Mouse (Mus musculus) embryonic facial prominence, embryonic 10.5 days (tissue): ENCODE results near the gene Kcnk13. TPM values are rescaled to one million over a fixed set of nuclear protein-coding genes. Genes with fewer than 3 reads are reported as not detected.

Experiments used
- DNase-seq: peaks from one replicate; pipeline ENCODE4 v3.0.0-alpha.2; 2017; ENCODE audit warnings: low spot score
- H3K27ac ChIP-seq: fragments of 300-500 bp; sonication (generic); replicated peaks from 2 replicates; pipeline ENCODE4 v1.5.1; 2016; ENCODE audit warnings: mild to moderate bottlenecking
- H3K27me3 ChIP-seq: fragments of 300-500 bp; sonication (generic); replicated peaks from 2 replicates; pipeline ENCODE4 v1.6.1; 2016; ENCODE audit warnings: low read depth, mild to moderate bottlenecking; ENCODE audit not compliant: poor library complexity, severe bottlenecking
- H3K36me3 ChIP-seq: fragments of 300-500 bp; sonication (generic); replicated peaks from 2 replicates; pipeline ENCODE4 v1.6.1; 2016; ENCODE audit warnings: mild to moderate bottlenecking, moderate library complexity
- H3K4me1 ChIP-seq: fragments of 300-500 bp; sonication (generic); 2 replicates; pipeline ENCODE4 v1.6.1; 2016
- H3K4me3 ChIP-seq: fragments of 300-500 bp; sonication (generic); 2 replicates; pipeline ENCODE4 v1.5.1; 2016; ENCODE audit warnings: mild to moderate bottlenecking, moderate library complexity
- H3K9me3 ChIP-seq: fragments of 300-500 bp; sonication (generic); 2 replicates; pipeline ENCODE4 v1.6.1; 2016; ENCODE audit warnings: mild to moderate bottlenecking
- WGBS: fragments of 180-500 bp; shearing (Covaris S2); methylation state at CpG from one replicate; pipeline ENCODE4 v1.1.7; 2016; 5-methylcytosine and 5-hydroxymethylcytosine counted together
- polyA plus RNA-seq: library from polyadenylated mRNA; unstranded; fragments of >200 nt; fragmentation: Nextera tagmentation; extraction: Ambion mirVana; gene quantifications from 2 replicates; pipeline ENCODE4 v1.2.1, GENCODE M21; 2016

Gene Kcnk13
- polyA plus RNA-seq, 1 experiment from 2014 or later: 0.16 TPM

DNA sequence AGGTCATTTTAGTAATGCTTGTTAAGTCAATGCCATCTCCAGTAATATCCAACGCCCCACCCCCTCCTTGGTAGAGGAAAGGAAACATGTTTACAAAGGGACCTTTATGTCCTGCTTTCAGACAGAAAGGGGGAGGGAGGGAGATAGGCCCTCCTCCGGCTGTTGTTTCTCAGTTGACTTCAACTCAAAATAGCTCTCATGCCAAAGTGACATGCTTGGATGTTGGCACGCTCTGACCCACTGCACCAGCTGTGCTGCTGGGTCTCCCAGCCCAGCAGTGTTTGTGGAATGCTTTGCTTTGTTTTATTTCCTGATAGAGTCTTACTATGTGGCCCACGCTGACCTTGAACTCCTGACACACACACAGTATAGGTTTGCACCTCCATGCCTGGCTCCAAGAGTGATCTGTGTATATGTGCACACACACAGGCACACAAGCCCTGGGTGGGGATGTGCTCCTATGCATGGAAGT lies 108.9 kb downstream of the Kcnk13 start:
- 53% methylated on average over 4 of the region's 4 CpGs for WGBS
- Histone ChIP-seq H3K4me3 (no peak overlapping the region), H3K27ac (no peak overlapping the region), H3K27me3 (no peaks in the 10 kb centered on the region), H3K9me3 (no peaks in the 10 kb centered on the region), H3K4me1 (peaks cover 9% of the 10 kb centered on the region), H3K36me3 (no peaks in the 10 kb centered on the region)
- peak; percentile 21 for DNase-seq

DNA sequence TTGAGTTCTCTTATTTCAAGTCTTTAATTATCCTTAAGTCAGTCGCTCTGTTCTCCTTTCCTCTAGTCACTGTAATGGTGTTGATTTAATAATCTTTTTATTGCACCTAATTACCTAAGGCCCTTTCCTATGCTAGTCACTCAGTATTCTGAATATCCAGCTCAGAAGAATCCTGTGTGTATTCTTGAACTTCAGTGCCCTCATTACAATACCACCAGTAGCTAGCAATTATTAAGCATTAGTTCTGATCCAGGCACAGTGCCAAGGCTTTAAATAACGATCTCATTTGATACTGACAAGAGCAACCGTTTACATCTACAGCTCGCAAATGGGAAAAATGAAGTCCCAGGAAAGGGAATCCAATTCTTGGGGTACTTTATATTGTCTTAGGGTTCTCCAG lies 111.4 kb downstream of the Kcnk13 start:
- Histone ChIP-seq H3K27me3 (no peaks in the 10 kb centered on the region), H3K9me3 (no peaks in the 10 kb centered on the region), H3K4me1 (peaks cover 9% of the 10 kb centered on the region), H3K36me3 (no peaks in the 10 kb centered on the region), H3K4me3 (no peak overlapping the region), H3K27ac (no peak overlapping the region)
- DNase-seq: no peak
- 91% methylated on average over 4 of the region's 4 CpGs for WGBS

DNA sequence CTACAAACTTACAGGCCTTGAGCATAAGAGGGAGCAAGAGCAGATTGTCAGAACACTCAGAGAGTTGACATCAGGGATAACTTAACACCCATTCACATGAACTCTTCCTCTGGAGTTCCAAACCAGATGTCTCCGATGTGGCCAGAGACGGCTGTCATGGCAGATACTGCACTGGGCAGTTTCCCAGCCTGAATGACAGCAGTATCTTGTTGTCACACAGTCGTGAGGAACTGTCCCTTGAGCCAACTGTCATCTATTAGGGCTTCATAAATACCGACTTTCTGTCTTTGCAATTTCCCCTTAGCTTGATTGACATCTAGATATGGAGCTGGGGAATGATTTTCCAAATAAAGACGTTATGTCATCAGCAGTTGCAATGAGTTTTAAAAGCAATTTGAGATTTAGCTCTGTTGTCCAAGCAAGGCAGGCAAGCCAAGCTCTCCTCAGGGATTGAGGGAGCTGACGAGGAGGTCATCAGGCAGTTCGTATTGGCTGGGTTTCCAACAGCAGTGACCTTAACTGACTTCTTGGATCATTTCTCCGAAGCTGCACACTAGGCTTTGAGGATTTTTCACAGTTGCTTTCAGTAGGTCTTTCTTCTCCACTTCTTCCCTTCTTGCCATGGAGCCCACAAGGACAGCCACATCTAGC lies 115.5 kb downstream of the Kcnk13 start:
- Histone ChIP-seq H3K36me3 (no peaks in the 10 kb centered on the region), H3K27ac (no peak overlapping the region), H3K27me3 (no peaks in the 10 kb centered on the region), H3K9me3 (no peaks in the 10 kb centered on the region), H3K4me1 (peaks cover 14% of the 10 kb centered on the region), H3K4me3 (no peak overlapping the region)
- 81% methylated on average over 8 of the region's 8 CpGs for WGBS
- DNase-seq: no peak

DNA sequence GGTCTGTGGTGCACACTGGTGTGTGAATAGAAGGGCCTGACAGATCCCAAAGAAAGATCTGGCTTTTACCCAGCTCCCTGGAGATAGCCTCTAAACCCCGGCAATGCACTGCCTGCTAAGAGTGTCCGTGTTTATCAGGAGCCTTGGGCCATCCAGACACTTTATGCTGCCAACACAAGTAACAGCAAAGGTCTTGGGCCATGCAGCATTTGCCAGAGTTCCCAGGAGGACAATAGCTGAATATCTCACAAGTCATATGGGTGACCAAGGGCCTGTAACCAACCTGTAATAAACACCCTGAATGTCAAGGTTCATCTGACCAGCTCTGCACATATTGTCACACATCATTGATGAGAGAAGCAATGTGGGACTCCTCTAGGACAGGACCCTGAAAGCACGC lies 123.7 kb downstream of the Kcnk13 start:
- Histone ChIP-seq H3K36me3 (no peaks in the 10 kb centered on the region), H3K27me3 (no peaks in the 10 kb centered on the region), H3K4me1 (peaks cover 20% of the 10 kb centered on the region), H3K9me3 (no peaks in the 10 kb centered on the region), H3K27ac (no peak overlapping the region), H3K4me3 (no peak overlapping the region)
- WGBS: 89% methylated on average over 3 of the region's 3 CpGs
- DNase-seq: no peak

DNA sequence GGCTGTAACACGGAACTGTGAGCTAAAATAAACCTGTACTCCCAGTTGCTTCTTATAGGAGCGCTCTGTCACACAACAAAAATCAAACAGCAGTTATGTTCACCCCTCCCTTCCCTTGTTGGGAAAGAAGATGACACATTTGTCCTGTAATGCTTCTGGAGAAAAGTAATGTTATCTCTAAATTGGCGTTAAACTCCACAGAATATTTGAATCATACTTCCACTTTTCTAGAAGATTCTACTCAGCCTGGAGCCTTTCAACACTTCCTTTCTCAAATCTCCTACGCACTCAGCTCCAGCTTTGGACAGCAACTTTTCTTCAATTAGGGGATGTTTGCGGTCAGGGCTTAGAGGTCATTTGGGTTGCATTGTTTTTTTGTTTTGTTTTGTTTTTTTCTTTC lies 125.0 kb downstream of the Kcnk13 start:
- WGBS: 87% methylated on average over 5 of the region's 5 CpGs
- peaks cover 17% of the 10 kb centered on the region for H3K4me1 ChIP-seq
- no peaks in the 10 kb centered on the region for H3K36me3 ChIP-seq
- no peak overlapping the region for H3K27ac ChIP-seq
- H3K9me3 ChIP-seq: no peaks in the 10 kb centered on the region
- H3K27me3 ChIP-seq: no peaks in the 10 kb centered on the region
- no peak overlapping the region for H3K4me3 ChIP-seq
- no peak for DNase-seq

DNA sequence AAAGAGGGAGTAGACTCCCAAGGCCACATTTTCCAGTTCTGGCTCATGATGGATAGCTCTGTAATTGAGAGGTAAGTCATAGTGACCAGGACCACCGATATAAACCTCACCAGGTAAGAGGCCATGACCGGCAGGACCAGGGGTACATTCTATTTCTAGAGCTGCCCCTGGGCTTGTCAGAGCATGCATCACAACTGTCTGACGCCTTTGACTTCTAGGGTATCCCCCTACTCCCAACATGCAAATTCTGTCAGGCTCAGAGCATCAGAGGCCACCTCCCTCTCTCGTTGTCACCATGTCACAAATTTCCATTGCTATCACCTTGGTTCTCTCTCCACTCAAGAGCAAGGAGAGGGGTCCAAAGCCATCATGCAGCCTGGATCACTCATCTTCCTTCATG lies 126.5 kb downstream of the Kcnk13 start:
- no peak for DNase-seq
- whole genome bisulfite sequencing: 88% methylated on average over 4 of the region's 4 CpGs
- Histone ChIP-seq H3K27ac (no peak overlapping the region), H3K4me3 (no peak overlapping the region), H3K27me3 (no peaks in the 10 kb centered on the region), H3K4me1 (peaks cover 11% of the 10 kb centered on the region), H3K36me3 (no peaks in the 10 kb centered on the region), H3K9me3 (no peaks in the 10 kb centered on the region)

DNA sequence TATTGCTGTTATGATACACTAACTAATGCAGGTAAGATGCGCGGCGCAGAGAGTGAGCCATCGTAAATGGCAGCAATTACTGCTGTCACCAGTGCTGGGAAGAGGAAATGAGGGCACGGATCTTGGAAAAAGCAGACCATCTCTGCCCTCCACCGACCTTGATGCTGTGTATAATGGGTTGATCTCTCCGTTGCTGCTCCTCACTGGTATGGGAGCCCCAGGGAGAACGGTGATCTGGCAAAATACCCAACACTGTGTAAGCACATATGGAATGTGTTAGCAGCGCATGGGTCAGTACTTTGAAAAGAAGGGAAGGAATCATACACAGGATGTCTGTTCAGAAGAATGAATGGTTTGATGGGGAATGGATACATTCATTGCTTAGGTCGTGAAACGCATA lies 128.7 kb downstream of the Kcnk13 start:
- Histone ChIP-seq H3K36me3 (no peaks in the 10 kb centered on the region), H3K27me3 (no peaks in the 10 kb centered on the region), H3K27ac (no peak overlapping the region), H3K4me3 (no peak overlapping the region), H3K9me3 (no peaks in the 10 kb centered on the region), H3K4me1 (peaks cover 11% of the 10 kb centered on the region)
- WGBS: 52% methylated on average over 11 of the region's 11 CpGs
- peak; percentile 30 for DNase-seq

DNA sequence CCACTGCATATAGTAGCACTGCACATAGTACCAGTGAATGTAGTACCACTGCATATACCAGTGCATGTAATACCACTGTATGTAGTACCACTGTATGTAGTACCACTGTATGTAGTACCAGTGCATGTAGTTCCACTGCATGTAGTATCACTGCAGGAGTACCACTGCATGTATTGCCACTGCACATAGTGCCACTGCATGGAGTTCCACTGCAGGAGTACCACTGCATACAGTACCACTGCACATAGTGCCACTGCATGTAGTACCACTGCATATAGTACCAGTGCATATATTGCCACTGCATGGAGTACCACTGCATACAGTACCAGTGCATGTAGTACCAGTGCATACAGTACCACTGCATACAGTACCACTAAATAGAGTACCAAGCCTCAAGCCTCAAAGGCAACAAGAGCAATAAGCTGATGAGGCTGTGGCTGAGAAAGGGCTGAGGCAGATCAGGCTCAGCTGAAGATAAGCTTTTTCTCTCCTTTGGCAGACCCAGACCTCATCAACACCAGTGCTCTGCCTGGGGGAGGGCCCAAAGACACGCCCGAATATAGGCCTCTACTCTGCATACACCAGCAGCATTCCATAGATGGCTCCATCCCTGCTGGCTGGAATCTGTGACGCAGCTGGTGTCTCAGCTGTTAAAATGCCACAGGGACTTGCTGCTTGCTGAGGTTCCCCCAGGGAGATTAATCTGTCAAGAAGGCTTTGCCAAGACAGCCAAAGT lies 135.8 kb downstream of the Kcnk13 start:
- Histone ChIP-seq H3K9me3 (no peaks in the 10 kb centered on the region), H3K36me3 (no peaks in the 10 kb centered on the region), H3K4me1 (0 out of 2 replicates have a peak, but pooled peaks cover 3% of the 10 kb centered on the region), H3K27ac (no peak overlapping the region), H3K27me3 (no peaks in the 10 kb centered on the region), H3K4me3 (no peak overlapping the region)
- DNase-seq: no peak
- 60% methylated on average over 3 of the region's 3 CpGs for WGBS

DNA sequence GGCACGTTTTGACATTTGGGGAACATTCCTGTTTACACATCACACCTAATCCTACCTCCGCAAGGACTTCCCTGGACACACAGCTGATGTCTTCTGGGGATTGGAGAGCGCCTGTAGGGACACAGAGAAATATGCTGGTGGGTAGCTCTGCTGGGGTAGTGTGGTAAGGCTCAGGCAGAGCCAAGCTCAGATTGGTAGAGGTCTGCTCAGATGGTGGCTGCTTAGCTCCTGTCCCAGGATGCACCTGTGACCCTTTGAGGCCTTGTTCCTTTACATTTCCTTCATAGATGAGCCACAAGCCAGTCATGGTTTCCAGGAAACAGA lies 136.4 kb downstream of the Kcnk13 start:
- no peak for DNase-seq
- Histone ChIP-seq H3K4me1 (0 out of 2 replicates have a peak, but pooled peaks cover 3% of the 10 kb centered on the region), H3K4me3 (no peak overlapping the region), H3K9me3 (no peaks in the 10 kb centered on the region), H3K27ac (no peak overlapping the region), H3K36me3 (no peaks in the 10 kb centered on the region), H3K27me3 (no peaks in the 10 kb centered on the region)
- WGBS: 63% methylated on average over 3 of the region's 3 CpGs

DNA sequence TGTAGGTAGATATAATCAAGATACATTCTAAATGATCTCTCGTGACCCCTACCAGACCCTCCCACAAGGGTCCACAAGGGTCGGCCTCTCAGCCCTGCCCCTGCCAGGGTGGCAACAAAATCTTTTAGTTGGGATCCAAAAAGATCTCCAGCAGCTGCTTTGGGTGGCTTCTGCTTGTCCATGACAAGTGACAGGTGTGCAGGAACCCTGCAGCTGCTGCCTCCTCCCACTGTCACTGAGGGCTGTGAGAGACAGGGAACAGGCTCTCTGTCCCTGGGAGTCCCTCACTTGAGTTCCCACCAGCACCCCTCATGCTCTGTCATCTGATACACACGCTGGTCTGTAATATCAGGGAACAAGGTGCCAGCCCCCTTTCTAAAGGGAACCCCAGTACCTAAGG lies 137.4 kb downstream of the Kcnk13 start:
- 81% methylated on average over 3 of the region's 3 CpGs for WGBS
- H3K4me3 ChIP-seq: no peak overlapping the region
- no peak overlapping the region for H3K27ac ChIP-seq
- no peak for DNase-seq
- no peaks in the 10 kb centered on the region for H3K9me3 ChIP-seq
- H3K4me1 ChIP-seq: peaks cover 6% of the 10 kb centered on the region; the same call in 1 of the 2 replicates
- H3K27me3 ChIP-seq: no peaks in the 10 kb centered on the region
- H3K36me3 ChIP-seq: no peaks in the 10 kb centered on the region

DNA sequence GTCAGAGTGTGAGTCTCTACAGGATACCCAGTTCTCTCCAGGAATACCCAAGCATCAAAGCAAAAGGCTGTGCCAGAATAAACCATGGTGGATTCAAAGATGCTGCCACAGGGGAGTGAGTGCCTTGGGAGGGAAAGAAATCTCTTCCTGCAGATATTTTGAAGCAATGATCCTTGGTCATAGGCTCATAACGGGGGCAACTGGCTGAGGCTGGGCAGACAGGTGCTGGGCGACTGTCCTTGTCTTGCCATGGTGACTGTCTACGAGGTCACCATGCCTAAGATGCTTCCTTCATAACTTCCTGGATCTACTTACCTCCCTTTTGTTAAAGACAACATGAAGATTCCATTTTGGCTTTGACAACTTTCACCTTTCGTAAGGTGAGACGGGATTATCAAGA lies 140.2 kb downstream of the Kcnk13 start:
- no peak for DNase-seq
- Histone ChIP-seq H3K27me3 (no peaks in the 10 kb centered on the region), H3K9me3 (no peaks in the 10 kb centered on the region), H3K4me1 (peaks cover 18% of the 10 kb centered on the region), H3K27ac (no peak overlapping the region), H3K4me3 (no peak overlapping the region), H3K36me3 (no peaks in the 10 kb centered on the region)
- 86% methylated on average over 5 of the region's 5 CpGs for WGBS

DNA sequence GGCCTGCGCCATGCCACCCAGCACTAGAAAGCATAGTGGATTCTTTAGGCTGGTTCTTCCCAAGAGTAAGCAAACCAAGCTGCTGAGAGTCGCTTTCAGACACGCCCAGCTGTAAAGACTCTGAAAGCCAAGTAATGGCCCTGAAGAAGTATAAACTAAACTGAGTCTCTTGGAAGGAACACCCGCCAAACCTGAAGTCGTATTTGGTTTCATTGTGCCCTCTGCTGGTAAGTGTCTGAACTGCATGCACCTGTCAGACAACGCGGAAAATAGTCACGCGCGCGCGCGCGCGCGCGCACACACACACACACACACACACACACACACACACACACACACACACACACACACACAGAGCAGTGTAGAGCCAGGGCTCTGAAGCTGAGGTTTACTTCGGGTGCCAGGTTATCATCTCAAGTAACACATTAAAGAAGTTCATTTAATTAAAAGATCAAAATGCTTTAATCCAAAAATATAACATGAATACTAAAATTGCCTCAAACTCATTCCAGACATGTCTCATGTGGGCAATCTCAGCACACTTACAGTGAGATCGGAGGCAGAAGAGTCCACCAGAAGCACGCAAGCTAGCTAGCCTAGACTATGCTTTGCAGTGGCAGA lies 142.1 kb downstream of the Kcnk13 start:
- Histone ChIP-seq H3K27ac (no peak overlapping the region), H3K4me3 (no peak overlapping the region), H3K4me1 (peaks cover 25% of the 10 kb centered on the region), H3K27me3 (no peaks in the 10 kb centered on the region), H3K9me3 (no peaks in the 10 kb centered on the region), H3K36me3 (peaks cover 2% of the 10 kb centered on the region)
- DNase-seq: peak; percentile 77
- WGBS: 14% methylated on average over 20 of the region's 20 CpGs

DNA sequence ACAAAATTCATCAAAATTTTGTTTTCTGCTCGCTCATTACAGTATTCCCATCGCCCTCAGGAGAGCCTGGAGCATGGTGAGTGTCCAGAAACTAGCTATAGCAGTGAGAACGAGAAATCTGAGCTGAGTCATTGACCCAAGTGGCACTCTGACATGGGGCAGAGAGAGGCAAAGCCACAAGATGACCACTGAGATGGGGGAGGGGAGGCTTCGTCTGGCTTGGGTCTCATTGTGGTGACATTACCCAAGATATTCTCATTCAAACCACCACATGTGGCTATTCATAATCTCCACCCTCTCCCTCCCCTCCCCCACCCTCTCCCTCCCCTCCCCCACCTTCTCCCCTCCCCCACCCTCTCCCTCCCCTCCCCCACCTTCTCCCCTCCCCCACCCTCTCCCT lies 143.1 kb downstream of the Kcnk13 start:
- Histone ChIP-seq H3K9me3 (no peaks in the 10 kb centered on the region), H3K4me1 (peaks cover 30% of the 10 kb centered on the region), H3K27me3 (no peaks in the 10 kb centered on the region), H3K27ac (no peak overlapping the region), H3K4me3 (no peak overlapping the region), H3K36me3 (peaks cover 12% of the 10 kb centered on the region)
- 52% methylated on average over 4 of the region's 4 CpGs for WGBS
- DNase-seq: no peak
